Mouse (Mus musculus): ENCODE data around the gene Gpx3.

GRCm38 (mm10) chr11:54905931-54906330, 3.7 kb downstream of the Gpx3 start:
- TF ChIP-seq CTCF (IDR thresholded peaks at IDR 0.05; ENCODE audit: borderline replicate concordance, control insufficient read depth, extremely low read depth, insufficient read depth, low read length, poor library complexity) (no peak), POLR2A (IDR thresholded peaks at IDR 0.05; ENCODE audit: control insufficient read depth, extremely low read depth, insufficient read depth, low read length, poor library complexity) (no peak)

Measured in thymus, adult 2 months (tissue).